Mouse (Mus musculus) intestine, embryonic 16.5 days (tissue): ENCODE data around the gene Rreb1. TPM values are rescaled to one million over a fixed set of nuclear protein-coding genes. Genes with fewer than 3 reads are reported as not detected.
A peak's percentile ranks its signal among the peaks of the same experiment; 100 is the strongest.

Source experiments
- ATAC-seq: fragments of 200-750 bp; cut with Nextera tagmentation; 2 replicates; pipeline ENCODE4 v1.8.0; 2017; ENCODE audit warnings: moderate TSS enrichment, moderate library complexity
- H3K27ac ChIP-seq: fragments of 300-500 bp; sonication (generic); 2 replicates; pipeline ENCODE4 v1.5.1; 2014; ENCODE audit warnings: mild to moderate bottlenecking, low read length
- H3K27me3 ChIP-seq: fragments of 300-500 bp; sonication (generic); replicated peaks from 2 replicates; pipeline ENCODE4 v1.6.1; 2014; ENCODE audit warnings: low read length, control low read depth, mixed read lengths; ENCODE audit not compliant: control insufficient read depth, insufficient read depth
- H3K36me3 ChIP-seq: fragments of 300-500 bp; sonication (generic); 2 replicates; pipeline ENCODE4 v1.6.1; 2014; ENCODE audit warnings: low read length, control low read depth; ENCODE audit not compliant: control insufficient read depth, insufficient read depth
- H3K4me1 ChIP-seq: fragments of 300-500 bp; sonication (generic); 2 replicates; pipeline ENCODE4 v1.6.1; 2014; ENCODE audit warnings: low read length, control low read depth, mixed read lengths; ENCODE audit not compliant: control insufficient read depth, insufficient read depth
- H3K4me2 ChIP-seq: fragments of 300-500 bp; sonication (generic); 2 replicates; pipeline ENCODE4 v1.6.1; 2014; ENCODE audit warnings: low read depth, low read length, control low read depth
- H3K4me3 ChIP-seq: fragments of 300-500 bp; sonication (generic); 2 replicates; pipeline ENCODE4 v1.5.1; 2014; ENCODE audit warnings: mild to moderate bottlenecking, low read length
- H3K9ac ChIP-seq: fragments of 300-500 bp; sonication (generic); 2 replicates; pipeline ENCODE4 v1.6.1; 2014; ENCODE audit warnings: low read depth, low read length
- H3K9me3 ChIP-seq: fragments of 300-500 bp; sonication (generic); 2 replicates; pipeline ENCODE4 v1.6.1; 2016; ENCODE audit warnings: low read length, control low read depth; ENCODE audit not compliant: control insufficient read depth
- WGBS: fragments of 180-500 bp; shearing (Covaris S2); extraction: QIAGEN DNeasy Blood & Tissue Kit; methylation state at CpG from one replicate; pipeline ENCODE4 v1.1.7; 2014; 5-methylcytosine and 5-hydroxymethylcytosine counted together
- polyA plus RNA-seq: library from polyadenylated mRNA; unstranded; fragments of >200 nt; fragmentation: Nextera tagmentation; extraction: Ambion mirVana; gene quantifications from 2 replicates; pipeline ENCODE4 v1.2.1, GENCODE M21; 2015

The Rreb1 gene
- polyA plus RNA-seq, 1 experiment from 2014 or later: 13.7 TPM

GRCm38 (mm10) chr13:37903036-37903435, 124.8 kb downstream of the Rreb1 start:
- WGBS: 88% methylated on average over 3 of the region's 3 CpGs
- H3K36me3 ChIP-seq: peaks cover 18% of the 10 kb centered on the region
- no peak overlapping the region for H3K4me2 ChIP-seq
- no peak overlapping the region for H3K9ac ChIP-seq
- no peak overlapping the region for H3K27ac ChIP-seq
- H3K9me3 ChIP-seq: no peaks in the 10 kb centered on the region
- H3K4me3 ChIP-seq: no peak overlapping the region
- peaks cover 7% of the 10 kb centered on the region; the same call in 1 of the 2 replicates for H3K4me1 ChIP-seq
- H3K27me3 ChIP-seq: no peaks in the 10 kb centered on the region
- ATAC-seq: no peak

- no peak overlapping the region for H3K9ac ChIP-seq
- H3K4me3 ChIP-seq: no peak overlapping the region
- H3K4me1 ChIP-seq: peaks cover 11% of the 10 kb centered on the region
- H3K27me3 ChIP-seq: no peaks in the 10 kb centered on the region
- 94% methylated on average over 4 of the region's 4 CpGs for WGBS
- no peak overlapping the region for H3K4me2 ChIP-seq
- H3K36me3 ChIP-seq: peaks cover 18% of the 10 kb centered on the region
- H3K9me3 ChIP-seq: no peaks in the 10 kb centered on the region
- ATAC-seq: no peak
- no peak overlapping the region for H3K27ac ChIP-seq
Observed at GRCm38 (mm10) chr13:37903476-37903875, 125.3 kb downstream of the Rreb1 start.

GRCm38 (mm10) chr13:37904436-37904835, 126.2 kb downstream of the Rreb1 start:
- Histone ChIP-seq H3K36me3 (peaks cover 18% of the 10 kb centered on the region), H3K4me3 (no peak overlapping the region), H3K27me3 (no peaks in the 10 kb centered on the region), H3K4me1 (peaks cover 18% of the 10 kb centered on the region), H3K9me3 (no peaks in the 10 kb centered on the region), H3K4me2 (no peak overlapping the region), H3K27ac (no peak overlapping the region), H3K9ac (no peak overlapping the region)
- no peak for ATAC-seq
- WGBS: 91% methylated on average over 6 of the region's 6 CpGs

GRCm38 (mm10) chr13:37908061-37908460, 129.9 kb downstream of the Rreb1 start:
- no peaks in the 10 kb centered on the region for H3K27me3 ChIP-seq
- H3K9ac ChIP-seq: peak overlapping the region; percentile 35; the same call in 1 of the 2 replicates
- H3K27ac ChIP-seq: peak overlapping the region; percentile 90
- no peaks in the 10 kb centered on the region for H3K9me3 ChIP-seq
- H3K4me2 ChIP-seq: no peak overlapping the region
- no peak overlapping the region for H3K4me3 ChIP-seq
- H3K4me1 ChIP-seq: peaks cover 28% of the 10 kb centered on the region
- ATAC-seq: peak; percentile 52; the same call in 1 of the 2 replicates
- whole genome bisulfite sequencing: 60% methylated on average over 9 of the region's 9 CpGs
- peaks cover 3% of the 10 kb centered on the region for H3K36me3 ChIP-seq

- peak overlapping the region; percentile 90 for H3K27ac ChIP-seq
- peak overlapping the region; percentile 35; the same call in 1 of the 2 replicates for H3K9ac ChIP-seq
- H3K4me2 ChIP-seq: no peak overlapping the region
- H3K36me3 ChIP-seq: 0 out of 2 replicates have a peak, but pooled peaks cover 3% of the 10 kb centered on the region
- H3K9me3 ChIP-seq: no peaks in the 10 kb centered on the region
- no peaks in the 10 kb centered on the region for H3K27me3 ChIP-seq
- peaks cover 28% of the 10 kb centered on the region for H3K4me1 ChIP-seq
- WGBS: 57% methylated on average over 6 of the region's 6 CpGs
- H3K4me3 ChIP-seq: no peak overlapping the region
- ATAC-seq: peak; percentile 33
Observed at GRCm38 (mm10) chr13:37908493-37908892, 130.3 kb downstream of the Rreb1 start.

GRCm38 (mm10) chr13:37909225-37909624, 131.0 kb downstream of the Rreb1 start:
- H3K9ac ChIP-seq: no peak overlapping the region
- ATAC-seq: peak; percentile 74

GRCm38 (mm10) chr13:37912011-37912410, 133.8 kb downstream of the Rreb1 start:
- Histone ChIP-seq H3K4me2 (no peak overlapping the region), H3K4me1 (peaks cover 28% of the 10 kb centered on the region), H3K36me3 (peaks cover 9% of the 10 kb centered on the region; the same call in 1 of the 2 replicates), H3K9me3 (no peaks in the 10 kb centered on the region), H3K27me3 (no peaks in the 10 kb centered on the region), H3K4me3 (no peak overlapping the region), H3K9ac (no peak overlapping the region), H3K27ac (peak overlapping the region; percentile 67)
- 60% methylated on average over 6 of the region's 6 CpGs for WGBS
- no peak for ATAC-seq

More at GRCm38 (mm10) chr13:37909225-37909624, 131.0 kb downstream of the Rreb1 start:
- Histone ChIP-seq H3K27me3 (no peaks in the 10 kb centered on the region), H3K36me3 (0 out of 2 replicates have a peak, but pooled peaks cover 3% of the 10 kb centered on the region), H3K4me3 (no peak overlapping the region), H3K27ac (peak overlapping the region; percentile 90), H3K4me1 (peaks cover 28% of the 10 kb centered on the region), H3K9me3 (no peaks in the 10 kb centered on the region), H3K4me2 (no peak overlapping the region)
- WGBS: 63% methylated on average over 2 of the region's 2 CpGs

- no peak overlapping the region for H3K9ac ChIP-seq
- peak; percentile 85 for ATAC-seq
- WGBS: 49% methylated on average over 12 of the region's 12 CpGs
- peaks cover 9% of the 10 kb centered on the region; the same call in 1 of the 2 replicates for H3K36me3 ChIP-seq
- no peaks in the 10 kb centered on the region for H3K9me3 ChIP-seq
- peak overlapping the region; percentile 67 for H3K27ac ChIP-seq
- peaks cover 22% of the 10 kb centered on the region for H3K4me1 ChIP-seq
- H3K27me3 ChIP-seq: no peaks in the 10 kb centered on the region
- no peak overlapping the region for H3K4me3 ChIP-seq
- no peak overlapping the region for H3K4me2 ChIP-seq
Observed at GRCm38 (mm10) chr13:37912591-37913467, 134.6 kb downstream of the Rreb1 start.

GRCm38 (mm10) chr13:37913963-37914362, 135.8 kb downstream of the Rreb1 start:
- WGBS: 82% methylated on average over 3 of the region's 3 CpGs
- Histone ChIP-seq H3K4me1 (peaks cover 12% of the 10 kb centered on the region), H3K9ac (no peak overlapping the region), H3K4me2 (no peak overlapping the region), H3K9me3 (no peaks in the 10 kb centered on the region), H3K4me3 (no peak overlapping the region), H3K27me3 (no peaks in the 10 kb centered on the region), H3K36me3 (peaks cover 14% of the 10 kb centered on the region), H3K27ac (no peak overlapping the region)
- no peak for ATAC-seq
